Mouse (Mus musculus) ZHBTc4 (cell line): ENCODE measurements at regions not wholly inside any gene's neighbourhood (a gene's known extent, or its start where the extent isn't known, plus 50 kb on each side); places are given as distances from the start of the nearest gene placed in this dataset.

ENCODE experiments used
- DNase-seq: peaks from one replicate; pipeline ENCODE4 v3.0.0-alpha.2; 2011; ENCODE audit warnings: low read depth, low spot score

- no peak for DNase-seq
Observed at GRCm38 (mm10) chr1:65981665-65982064, 55.3 kb downstream of the Crygf start.

GRCm38 (mm10) chr1:66000398-66000797 lies 74.1 kb downstream of the Crygf start:
- DNase-seq, result no peak

GRCm38 (mm10) chr1:66003897-66004660 lies 77.8 kb downstream of the Crygf start:
- peak; percentile 12 for DNase-seq
